Mouse (Mus musculus) hindbrain, postnatal 0 days (tissue): ENCODE measurements at regions not wholly inside any gene's neighbourhood (a gene's known extent, or its start where the extent isn't known, plus 50 kb on each side); places are given as distances from the start of the nearest gene placed in this dataset.

ENCODE experiments used
- ATAC-seq: fragments of 200-750 bp; cut with Nextera tagmentation; 2 replicates; pipeline ENCODE4 v1.8.0; 2017; ENCODE audit warnings: mild to moderate bottlenecking, moderate TSS enrichment, moderate library complexity
- DNase-seq: peaks from one replicate; pipeline ENCODE4 v3.0.0-alpha.2; 2015; ENCODE audit warnings: low spot score
- H3K27ac ChIP-seq: fragments of 300-500 bp; sonication (generic); 2 replicates; pipeline ENCODE4 v1.5.1; 2014; ENCODE audit warnings: mild to moderate bottlenecking
- H3K27me3 ChIP-seq: fragments of 300-500 bp; sonication (generic); 2 replicates; pipeline ENCODE4 v1.6.1; 2014; ENCODE audit warnings: low read length, mixed read lengths; ENCODE audit not compliant: insufficient read depth
- H3K36me3 ChIP-seq: fragments of 300-500 bp; sonication (generic); 2 replicates; pipeline ENCODE4 v1.6.1; 2014; ENCODE audit warnings: low read length, mixed read lengths; ENCODE audit not compliant: insufficient read depth
- H3K4me1 ChIP-seq: fragments of 300-500 bp; sonication (generic); 2 replicates; pipeline ENCODE4 v1.6.1; 2014; ENCODE audit warnings: antibody characterized with exemption, low read length, mixed read lengths; ENCODE audit not compliant: insufficient read depth
- H3K4me2 ChIP-seq: fragments of 300-500 bp; sonication (generic); 2 replicates; pipeline ENCODE4 v1.6.1; 2014; ENCODE audit warnings: low read depth, mild to moderate bottlenecking, low read length, moderate library complexity, mixed read lengths
- H3K4me3 ChIP-seq: fragments of 300-500 bp; sonication (generic); 2 replicates; pipeline ENCODE4 v1.5.1; 2014; ENCODE audit warnings: low read length
- H3K9ac ChIP-seq: fragments of 300-500 bp; sonication (generic); replicated peaks from 2 replicates; pipeline ENCODE4 v1.6.1; 2014; ENCODE audit warnings: mild to moderate bottlenecking, low read length, moderate library complexity, mixed read lengths
- H3K9me3 ChIP-seq: fragments of 300-500 bp; sonication (generic); 2 replicates; pipeline ENCODE4 v1.6.1; 2016; ENCODE audit warnings: low read length, mixed read lengths
- CTCF ChIP-seq: IDR thresholded peaks from 2 replicates; pipeline ENCODE4 v1.5.1; 2016; ENCODE audit warnings: antibody characterized with exemption, control low read depth, low read depth
- WGBS: fragments of 180-500 bp; shearing (Covaris S2); extraction: QIAGEN DNeasy Blood & Tissue Kit; methylation state at CpG from one replicate; pipeline ENCODE4 v1.1.7; 2014; 5-methylcytosine and 5-hydroxymethylcytosine counted together

DNA sequence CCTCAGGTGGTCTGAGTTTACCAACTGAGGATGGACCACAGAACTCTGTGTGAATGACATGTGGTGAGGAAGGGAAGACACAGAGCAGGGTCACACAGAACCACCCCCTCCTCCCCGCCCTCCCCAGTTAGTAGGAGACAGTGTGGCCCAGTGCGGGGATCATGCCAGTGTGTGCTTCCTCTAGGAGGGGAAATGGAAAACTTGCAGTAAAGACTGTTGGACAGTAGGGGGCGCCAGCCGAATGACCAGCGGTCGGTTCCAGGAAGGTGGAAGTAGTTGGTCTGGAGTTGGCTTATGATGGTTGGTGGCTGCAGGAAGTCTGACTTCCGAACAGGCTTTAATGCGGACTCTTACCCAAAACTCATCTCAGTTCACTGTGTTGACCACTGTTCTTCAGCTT, 87.3 kb downstream of the Syf2 start:
- Histone ChIP-seq H3K4me3 (no peak overlapping the region), H3K27me3 (0 out of 2 replicates have a peak, but pooled peaks cover 3% of the 10 kb centered on the region), H3K4me2 (no peak overlapping the region), H3K9ac (no peak overlapping the region), H3K36me3 (no peaks in the 10 kb centered on the region), H3K27ac (no peak overlapping the region), H3K9me3 (no peaks in the 10 kb centered on the region), H3K4me1 (no peaks in the 10 kb centered on the region)
- TF ChIP-seq CTCF = peak; percentile 74
- peak; percentile 49 for DNase-seq
- 33% methylated on average over 8 of the region's 8 CpGs for WGBS
- no peak for ATAC-seq

DNA sequence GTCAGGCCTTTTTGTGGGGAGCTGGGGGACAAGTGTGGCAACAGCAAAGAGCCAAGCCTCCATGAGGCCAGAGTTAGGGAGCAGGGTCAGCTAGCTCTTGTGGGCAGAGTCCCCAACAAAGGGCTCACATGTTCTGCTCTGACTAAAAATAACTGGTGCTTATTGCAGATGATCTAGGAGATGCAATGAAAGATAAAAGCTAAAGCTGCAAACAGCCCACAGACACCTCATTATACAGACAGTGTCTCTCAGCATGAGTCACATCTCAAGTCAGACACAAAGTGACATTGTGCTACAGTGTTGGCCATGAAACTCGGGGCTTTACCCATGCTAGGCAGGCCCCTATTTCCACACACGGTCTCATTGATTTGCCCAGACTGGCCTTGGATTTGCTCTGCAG, 88.4 kb downstream of the Syf2 start:
- DNase-seq = no peak
- Histone ChIP-seq H3K9ac (no peak overlapping the region), H3K27me3 (0 out of 2 replicates have a peak, but pooled peaks cover 3% of the 10 kb centered on the region), H3K36me3 (no peaks in the 10 kb centered on the region), H3K27ac (no peak overlapping the region), H3K9me3 (no peaks in the 10 kb centered on the region), H3K4me3 (no peak overlapping the region), H3K4me2 (no peak overlapping the region), H3K4me1 (no peaks in the 10 kb centered on the region)
- no peak for TF ChIP-seq CTCF
- no peak for ATAC-seq
- 62% methylated on average over 2 of the region's 2 CpGs for WGBS

DNA sequence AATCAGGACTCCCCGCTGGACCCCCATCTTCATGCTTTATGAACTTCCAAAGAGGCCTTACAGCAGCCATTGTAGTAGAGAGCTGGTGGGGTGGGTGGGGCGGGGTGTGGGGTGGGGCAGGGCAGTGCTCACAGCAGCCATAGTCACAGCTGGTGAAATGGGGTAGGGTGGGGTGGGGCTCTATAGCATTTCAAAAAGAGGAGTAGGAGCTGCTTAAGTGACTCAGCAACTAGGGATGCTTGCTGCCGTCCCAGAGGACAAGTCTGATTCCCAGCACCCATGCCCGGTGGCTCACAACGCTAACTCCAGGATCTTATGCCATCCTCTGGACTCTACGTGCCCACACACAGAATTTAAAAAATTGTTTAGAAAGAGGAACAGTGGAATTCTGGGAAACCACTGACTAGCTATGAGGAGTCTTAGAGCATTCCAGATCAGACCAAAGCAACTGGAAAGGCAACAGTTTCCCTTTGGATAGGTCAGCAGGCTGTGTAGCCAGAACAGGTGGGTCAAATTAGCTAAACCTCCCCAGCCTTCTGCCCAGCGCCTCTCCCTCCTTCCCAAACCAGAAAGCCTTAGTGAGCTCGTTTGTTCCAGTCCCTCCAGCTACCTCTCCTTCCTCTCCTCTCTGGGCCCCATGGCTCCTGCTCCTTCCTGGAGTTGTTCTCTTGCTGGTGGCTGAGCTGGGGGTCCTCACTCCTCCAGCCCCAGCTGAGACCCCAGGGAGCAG, 89.7 kb downstream of the Syf2 start:
- Histone ChIP-seq H3K4me3 (no peak overlapping the region), H3K4me2 (no peak overlapping the region), H3K9ac (no peak overlapping the region), H3K27me3 (0 out of 2 replicates have a peak, but pooled peaks cover 3% of the 10 kb centered on the region), H3K27ac (no peak overlapping the region), H3K36me3 (no peaks in the 10 kb centered on the region), H3K9me3 (no peaks in the 10 kb centered on the region), H3K4me1 (no peaks in the 10 kb centered on the region)
- no peak for TF ChIP-seq CTCF
- 85% methylated on average over 8 of the region's 8 CpGs for WGBS
- ATAC-seq (no peak), DNase-seq (no peak)

DNA sequence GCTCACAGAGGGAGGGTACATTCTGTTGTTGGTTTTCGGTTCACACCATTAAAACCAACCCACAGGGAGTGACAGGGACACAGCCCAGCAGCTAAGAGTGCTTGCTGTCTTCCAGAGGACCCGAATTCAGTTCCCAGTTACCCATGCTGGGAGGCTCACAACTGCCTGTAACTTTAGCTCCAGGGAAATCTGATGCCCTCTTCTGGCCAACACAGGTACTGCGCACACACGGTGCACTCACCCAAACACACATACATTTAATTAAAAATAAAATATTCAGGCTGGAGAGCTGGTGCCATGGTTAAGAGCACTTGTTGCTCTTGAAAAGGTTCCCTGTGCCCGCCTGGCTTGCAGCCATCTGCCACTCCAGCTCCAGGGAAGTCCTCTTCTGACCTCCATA, 92.5 kb downstream of the Syf2 start:
- Histone ChIP-seq H3K36me3 (no peaks in the 10 kb centered on the region), H3K27me3 (0 out of 2 replicates have a peak, but pooled peaks cover 8% of the 10 kb centered on the region), H3K9ac (no peak overlapping the region), H3K4me1 (no peaks in the 10 kb centered on the region), H3K4me2 (no peak overlapping the region), H3K4me3 (no peak overlapping the region), H3K9me3 (no peaks in the 10 kb centered on the region), H3K27ac (no peak overlapping the region)
- DNase-seq = no peak
- no peak for ATAC-seq
- peak; percentile 48; the same call in 1 of the 2 replicates for TF ChIP-seq CTCF
- WGBS = 92% methylated on average over 5 of the region's 5 CpGs

DNA sequence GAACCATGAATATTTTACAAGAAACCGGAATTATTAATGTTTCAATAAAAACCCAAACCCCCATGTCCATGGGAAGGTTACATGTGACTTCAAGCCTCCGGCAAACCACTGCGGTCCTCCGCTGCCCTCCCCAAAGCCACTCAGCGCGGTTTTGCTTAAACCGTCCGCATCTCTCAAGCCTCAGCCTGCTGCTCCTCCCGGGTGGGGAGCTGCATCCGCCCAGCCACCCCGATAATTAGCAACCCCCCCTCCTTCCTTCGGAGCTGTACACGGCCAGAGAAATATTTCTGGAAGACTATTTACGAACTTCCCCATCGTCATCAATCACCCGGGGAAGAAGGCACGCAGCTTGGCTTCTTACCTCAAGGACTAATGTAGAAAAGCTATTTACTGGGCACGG, 94.7 kb upstream of the Runx3 start:
- WGBS = 59% methylated on average over 18 of the region's 18 CpGs
- Histone ChIP-seq H3K27ac (no peak overlapping the region), H3K9ac (no peak overlapping the region), H3K9me3 (no peaks in the 10 kb centered on the region), H3K4me1 (no peaks in the 10 kb centered on the region), H3K27me3 (0 out of 2 replicates have a peak, but pooled peaks cover 8% of the 10 kb centered on the region), H3K4me2 (peak overlapping the region; percentile 25; the same call in 1 of the 2 replicates), H3K36me3 (no peaks in the 10 kb centered on the region), H3K4me3 (no peak overlapping the region)
- DNase-seq (peak; percentile 29), ATAC-seq (peak; percentile 27; the same call in 1 of the 2 replicates)
- TF ChIP-seq CTCF = no peak

DNA sequence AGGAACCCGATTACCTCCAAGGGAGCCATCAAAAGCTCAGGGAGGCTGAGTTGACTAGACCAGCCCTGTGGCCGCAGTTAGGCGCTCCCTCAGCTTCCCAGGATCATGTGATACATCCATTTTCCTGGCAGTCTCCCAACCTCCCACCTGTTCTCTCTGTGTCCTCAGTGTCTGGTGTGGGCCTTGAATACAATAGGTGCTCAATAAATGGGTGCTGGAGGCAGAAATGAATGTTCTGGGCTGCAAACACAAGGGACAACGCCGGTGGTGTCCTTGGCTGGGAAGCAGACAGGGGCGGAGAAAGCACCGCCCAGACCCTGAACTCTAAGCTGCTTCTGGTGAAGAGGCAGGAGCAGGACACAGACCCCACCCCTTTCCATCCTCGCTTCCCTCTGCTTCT, 93.3 kb upstream of the Runx3 start:
- TF ChIP-seq CTCF = no peak
- 63% methylated on average over 8 of the region's 8 CpGs for WGBS
- no peak for ATAC-seq

DNA sequence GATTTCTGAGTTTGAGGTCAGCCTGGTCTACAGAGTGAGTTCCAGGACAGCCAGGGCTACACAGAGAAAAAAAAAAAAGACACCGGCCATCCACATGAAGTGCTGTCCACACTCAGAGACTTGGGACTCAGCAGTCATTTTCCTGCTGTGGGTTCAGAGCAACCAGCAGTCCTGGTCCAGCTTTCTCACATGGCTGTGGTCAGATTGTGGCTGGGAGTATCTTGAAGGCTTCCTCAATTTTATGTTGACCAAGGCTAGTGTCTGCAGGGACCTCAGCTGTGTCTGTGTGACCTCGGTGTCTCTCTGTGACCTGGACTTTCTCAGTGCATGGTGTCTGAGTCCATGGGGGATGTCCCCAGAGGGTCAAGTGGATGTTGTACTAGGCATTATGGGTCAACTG, 90.7 kb upstream of the Runx3 start:
- WGBS = 96% methylated on average over 2 of the region's 2 CpGs
- H3K27ac ChIP-seq = no peak overlapping the region
- no peaks in the 10 kb centered on the region for H3K9me3 ChIP-seq
- no peak overlapping the region for H3K9ac ChIP-seq
- no peaks in the 10 kb centered on the region for H3K36me3 ChIP-seq
- H3K4me2 ChIP-seq = no peak overlapping the region
- 0 out of 2 replicates have a peak, but pooled peaks cover 5% of the 10 kb centered on the region for H3K27me3 ChIP-seq
- no peak overlapping the region for H3K4me3 ChIP-seq
- TF ChIP-seq CTCF = no peak
- no peak for DNase-seq
- ATAC-seq = no peak
- no peaks in the 10 kb centered on the region for H3K4me1 ChIP-seq

More for the DNA sequence above, 93.3 kb upstream of the Runx3 start:
- no peak for DNase-seq
- no peak overlapping the region for H3K9ac ChIP-seq
- no peak overlapping the region for H3K27ac ChIP-seq
- H3K4me2 ChIP-seq = no peak overlapping the region
- H3K4me1 ChIP-seq = no peaks in the 10 kb centered on the region
- H3K36me3 ChIP-seq = no peaks in the 10 kb centered on the region
- H3K9me3 ChIP-seq = no peaks in the 10 kb centered on the region
- H3K4me3 ChIP-seq = no peak overlapping the region
- H3K27me3 ChIP-seq = 0 out of 2 replicates have a peak, but pooled peaks cover 5% of the 10 kb centered on the region
